Mouse (Mus musculus) testis, adult 2 months (tissue): ENCODE data around the gene Sctr. TPM values are rescaled to one million over a fixed set of nuclear protein-coding genes. Genes with fewer than 3 reads are reported as not detected.

Experiments
- H3K27ac ChIP-seq: fragments of 200-500 bp; 2 replicates; pipeline ENCODE4 v1.5.1; 2012; ENCODE audit warnings: low read depth, low read length; ENCODE audit not compliant: control insufficient read depth, insufficient read depth
- H3K27me3 ChIP-seq: fragments of 200-500 bp; 2 replicates; pipeline ENCODE4 v1.6.1; 2012; ENCODE audit warnings: mild to moderate bottlenecking, low read length, moderate library complexity; ENCODE audit not compliant: control insufficient read depth, insufficient read depth
- H3K36me3 ChIP-seq: fragments of 200-500 bp; 2 replicates; pipeline ENCODE4 v1.6.1; 2012; ENCODE audit warnings: mild to moderate bottlenecking, low read length; ENCODE audit not compliant: control insufficient read depth, insufficient read depth
- H3K4me1 ChIP-seq: fragments of 200-500 bp; 2 replicates; pipeline ENCODE4 v1.6.1; 2012; ENCODE audit warnings: low read length; ENCODE audit not compliant: control insufficient read depth, insufficient read depth
- H3K4me3 ChIP-seq: fragments of 200-500 bp; 2 replicates; pipeline ENCODE4 v1.5.1; 2012; ENCODE audit warnings: low read depth, mild to moderate bottlenecking, low read length, moderate library complexity, mixed read lengths; ENCODE audit not compliant: control insufficient read depth
- CTCF ChIP-seq: fragments of 200-500 bp; IDR thresholded peaks from 2 replicates; pipeline ENCODE4 v1.5.1; 2012; ENCODE audit warnings: low read depth, mild to moderate bottlenecking, inconsistent platforms, low read length, moderate library complexity; ENCODE audit not compliant: control insufficient read depth, insufficient read depth, insufficient replicate concordance
- POLR2A ChIP-seq: fragments of 200-500 bp; IDR thresholded peaks from 2 replicates; pipeline ENCODE4 v1.6.1; 2012; ENCODE audit warnings: low read depth, mild to moderate bottlenecking, inconsistent platforms, low read length, moderate library complexity; ENCODE audit not compliant: control insufficient read depth
- polyA plus RNA-seq: library from polyadenylated mRNA; depleted of rRNA; stranded (reverse); fragments of >200 nt; gene quantifications from 2 replicates; pipeline ENCODE4 v1.2.3, GENCODE M21; 2012

Gene Sctr
- polyA plus RNA-seq, 1 experiment: 0.36 TPM

- Histone ChIP-seq H3K4me1 (no peaks in the 10 kb centered on the region; the same call in 1 of the 2 replicates), H3K36me3 (no peaks in the 10 kb centered on the region), H3K27me3 (no peaks in the 10 kb centered on the region), H3K27ac (no peak overlapping the region), H3K4me3 (no peak overlapping the region)
- TF ChIP-seq CTCF (no peak), POLR2A (no peak)
These were observed 20.1 kb upstream of the Sctr start for GRCm38 (mm10) chr1:119986555-119986954.

DNA sequence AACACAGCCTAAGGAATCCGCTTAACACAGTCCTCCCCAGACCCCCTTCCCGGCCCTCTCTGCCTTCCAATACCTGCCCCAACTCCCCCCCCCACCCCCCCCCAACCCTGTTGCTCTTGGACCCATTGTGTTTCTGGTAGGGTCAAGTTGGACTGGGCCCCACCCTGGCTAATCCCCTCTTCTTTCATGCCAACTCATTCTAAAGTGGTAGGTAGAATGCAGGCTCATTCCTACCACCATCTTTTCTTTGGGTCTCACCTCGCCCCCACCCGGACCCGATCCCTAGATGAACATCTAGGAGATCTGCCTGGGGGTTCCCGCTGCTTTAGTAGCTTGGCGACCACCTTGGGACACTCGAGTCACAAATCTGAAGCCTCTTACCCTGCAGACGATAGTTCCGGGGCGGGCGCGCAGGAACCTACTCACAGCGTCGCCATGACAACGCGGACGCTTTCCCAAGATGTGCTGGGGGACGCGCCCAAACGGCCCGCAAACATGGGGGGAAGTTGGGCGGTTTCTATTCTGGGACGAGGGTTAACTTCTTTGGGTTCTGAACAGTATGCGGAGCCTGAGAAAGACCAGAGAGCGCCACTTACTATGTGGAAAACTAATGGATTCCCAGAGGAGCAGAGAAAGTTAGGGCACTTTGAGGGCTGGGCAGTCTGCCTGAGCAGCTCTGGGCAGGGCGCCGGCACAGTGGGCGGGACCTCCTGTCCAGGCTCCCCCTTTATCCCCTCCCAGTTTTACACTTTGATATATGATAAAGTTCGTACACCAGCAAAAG is 9.7 kb upstream of the Sctr start, which contains the start of gene Cfap221:
TSS of gene Cfap221 (minus strand) at position 437 of the 784 bp plus-strand sequence.
- TF ChIP-seq CTCF (no peak), POLR2A (peak; percentile 79)
- peak within 1 kb of the TSS; percentile 96 for H3K4me3 ChIP-seq
- no peaks in the 10 kb centered on the region for H3K27me3 ChIP-seq
- H3K27ac ChIP-seq: peak within 1 kb of the TSS; percentile 85
- H3K4me1 ChIP-seq: peaks cover 9% of the 10 kb centered on the region
- H3K36me3 ChIP-seq: no peaks in the 10 kb centered on the region

DNA sequence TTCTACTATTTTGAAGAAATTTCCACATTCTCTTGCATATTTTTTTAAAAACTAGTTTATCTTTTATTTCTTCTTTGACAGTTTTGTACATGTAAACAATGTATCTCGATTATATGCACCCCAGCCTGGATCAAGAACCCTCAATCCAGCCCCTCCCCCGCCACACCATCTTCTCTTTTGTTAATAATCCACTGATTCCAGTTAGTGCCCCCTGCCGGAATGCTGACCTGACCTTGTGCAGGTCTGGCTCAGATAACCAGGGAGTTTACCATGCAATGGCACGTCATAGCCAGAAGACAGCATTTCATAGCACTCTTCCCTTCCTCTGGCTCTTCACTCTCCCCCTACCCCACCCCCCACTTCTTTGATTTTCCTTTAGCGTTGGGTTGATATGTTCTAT is 9.1 kb upstream of the Sctr start:
- TF ChIP-seq POLR2A: no peak
- TF ChIP-seq CTCF: no peak; the same call in 1 of the 2 replicates
- peak overlapping the region; percentile 96 for H3K4me3 ChIP-seq

DNA sequence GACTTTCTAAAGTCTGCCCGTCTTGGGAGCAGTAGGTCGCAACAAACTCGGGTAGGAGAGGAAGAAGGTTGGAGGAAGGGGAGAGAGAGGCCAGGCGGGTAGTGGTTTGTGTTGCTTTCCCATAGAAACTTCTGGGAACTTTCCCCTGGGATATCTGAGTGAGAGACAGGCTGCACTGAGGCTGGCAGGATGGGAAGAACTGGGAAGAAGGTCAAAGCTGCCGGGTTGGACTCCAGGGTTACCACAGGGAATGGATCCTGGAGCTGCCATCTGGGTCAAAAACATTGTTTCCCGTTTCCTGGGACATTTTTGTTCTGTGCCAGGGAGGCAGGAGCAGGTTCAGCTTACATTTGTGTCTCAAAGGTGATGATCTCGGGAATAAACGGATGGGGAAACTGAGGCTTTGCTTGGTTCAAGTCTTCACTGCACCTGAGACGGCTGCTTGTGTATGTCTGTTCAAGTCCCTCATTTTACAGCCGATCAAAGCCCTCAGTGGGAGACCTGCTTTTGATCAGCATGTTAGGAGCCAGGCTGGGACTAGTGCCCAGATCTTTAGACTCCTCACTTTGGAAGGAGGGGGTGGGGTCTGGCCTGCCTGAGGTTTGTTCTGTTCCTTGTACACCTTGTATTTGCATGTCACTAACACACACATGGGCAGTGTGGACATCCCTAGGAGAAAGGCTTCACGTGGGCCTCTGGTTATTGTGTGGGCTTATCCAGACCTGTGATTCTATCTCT is 1.3 kb downstream of the Sctr start:
- peaks cover 2% of the 10 kb centered on the region; the same call in 1 of the 2 replicates for H3K27me3 ChIP-seq
- peaks cover 2% of the 10 kb centered on the region; the same call in 1 of the 2 replicates for H3K4me1 ChIP-seq
- no peak overlapping the region for H3K4me3 ChIP-seq
- no peak overlapping the region for H3K27ac ChIP-seq
- H3K36me3 ChIP-seq: no peaks in the 10 kb centered on the region
- no peak for TF ChIP-seq CTCF
- no peak for TF ChIP-seq POLR2A

More for the DNA sequence above, 9.1 kb upstream of the Sctr start:
- H3K36me3 ChIP-seq: no peaks in the 10 kb centered on the region
- no peak overlapping the region for H3K27ac ChIP-seq
- no peaks in the 10 kb centered on the region for H3K27me3 ChIP-seq
- H3K4me1 ChIP-seq: peaks cover 9% of the 10 kb centered on the region

GRCm38 (mm10) chr1:120012638-120013037 is 5.9 kb downstream of the Sctr start:
- TF ChIP-seq POLR2A (no peak), CTCF (no peak)
- no peak overlapping the region for H3K27ac ChIP-seq
- H3K4me3 ChIP-seq: no peak overlapping the region
- no peaks in the 10 kb centered on the region for H3K27me3 ChIP-seq
- no peaks in the 10 kb centered on the region for H3K36me3 ChIP-seq
- no peaks in the 10 kb centered on the region; the same call in 1 of the 2 replicates for H3K4me1 ChIP-seq

DNA sequence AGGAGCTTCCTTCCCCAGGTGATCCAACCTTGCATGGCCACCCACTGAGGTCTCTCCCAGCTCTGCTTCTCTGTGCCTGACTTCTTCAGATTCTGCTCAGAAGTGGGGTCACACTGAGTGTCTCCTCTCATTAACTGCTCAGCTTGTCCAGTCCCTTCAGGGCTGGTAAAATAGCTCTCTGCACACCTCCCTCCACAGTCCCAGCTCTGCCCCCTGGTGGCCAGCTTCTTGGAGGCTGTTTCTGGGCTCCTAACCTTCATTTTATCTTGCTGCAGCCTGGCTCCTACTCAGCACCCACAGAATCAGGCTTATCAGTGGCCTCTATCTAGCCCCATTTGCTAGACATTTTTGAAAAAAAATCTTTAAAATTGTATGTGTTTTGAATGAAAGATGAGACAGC is 6.4 kb downstream of the Sctr start:
- peak; percentile 55; the same call in 1 of the 2 replicates for TF ChIP-seq CTCF
- TF ChIP-seq POLR2A: no peak
- H3K4me1 ChIP-seq: no peaks in the 10 kb centered on the region
- H3K4me3 ChIP-seq: no peak overlapping the region
- H3K27me3 ChIP-seq: no peaks in the 10 kb centered on the region
- no peaks in the 10 kb centered on the region for H3K36me3 ChIP-seq
- no peak overlapping the region for H3K27ac ChIP-seq

DNA sequence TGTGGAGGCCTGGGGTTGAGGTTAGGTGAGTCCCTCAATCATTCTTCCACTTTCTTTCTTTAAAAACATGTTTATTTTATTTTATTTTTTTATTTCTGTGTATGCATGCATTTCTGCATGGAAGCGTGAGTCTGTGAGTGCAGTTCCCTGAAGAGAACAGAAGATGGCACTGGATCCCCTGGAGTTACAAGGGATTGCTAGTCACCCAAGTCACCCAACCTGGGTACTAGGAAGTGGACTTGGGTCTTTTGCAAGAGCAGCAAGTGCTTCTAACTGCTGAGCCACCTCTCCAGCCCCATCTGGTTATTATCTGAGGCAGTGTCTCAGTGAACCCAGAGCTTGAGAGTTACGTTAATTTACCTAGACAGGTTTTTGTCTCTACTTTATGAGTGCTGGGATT is 9.5 kb downstream of the Sctr start:
- Histone ChIP-seq H3K36me3 (no peaks in the 10 kb centered on the region), H3K4me3 (no peak overlapping the region), H3K27me3 (no peaks in the 10 kb centered on the region), H3K4me1 (no peaks in the 10 kb centered on the region), H3K27ac (no peak overlapping the region)
- TF ChIP-seq POLR2A (no peak), CTCF (no peak)
